Mouse (Mus musculus) B cell, adult 2 months (primary cell): ENCODE data around the gene Gabpa.

Experiments used
- DNase-seq, 2 experiments: peaks; one replicate each; pipeline ENCODE4 v3.0.0; 2022

The Gabpa gene

DNA sequence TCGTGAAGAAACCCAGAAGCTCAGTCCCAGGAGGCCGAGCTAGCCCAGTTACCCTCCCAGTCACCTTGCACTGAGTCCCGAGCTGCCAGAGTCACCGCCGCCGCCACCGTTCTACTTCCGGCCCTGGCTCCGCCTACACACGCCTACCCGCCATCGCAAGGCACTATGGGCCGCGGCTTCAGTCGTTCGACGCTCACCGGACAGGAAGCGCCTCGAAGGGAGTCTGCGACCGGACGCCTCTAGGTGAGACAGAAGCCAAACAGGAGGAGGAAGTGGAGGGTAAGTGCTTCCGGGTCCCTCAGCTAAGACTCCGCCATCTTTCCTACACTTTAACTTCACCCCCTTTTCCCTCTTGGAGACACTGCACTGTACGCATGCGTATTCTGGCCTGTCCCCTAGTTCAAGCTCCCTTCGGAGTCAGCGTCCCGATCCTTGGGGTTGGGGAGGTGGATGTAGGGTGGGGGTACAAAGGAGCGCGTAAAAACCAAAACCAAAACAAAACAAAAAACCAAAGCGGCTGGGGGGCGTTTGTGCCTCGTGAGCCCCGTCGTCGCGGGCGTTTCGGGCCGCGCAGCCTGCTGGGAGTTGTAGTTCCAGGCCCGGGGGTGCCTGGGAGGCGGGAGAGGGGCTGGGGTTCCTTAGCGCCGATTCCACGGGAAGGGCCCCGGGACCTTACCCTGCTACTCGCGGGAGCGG lies at the start of gene Gabpa:
Gene Gabpa, plus strand, starts transcription at position 181 of the 696 bp plus-strand sequence.
- peak; percentile 92 to 93 for DNase-seq

GRCm38 (mm10) chr16:84784966-84785365 lies 49.8 kb upstream of the Gabpa start:
- DNase-seq = no peak

GRCm38 (mm10) chr16:84790595-84791165 lies 44.0 kb upstream of the Gabpa start:
- no peak for DNase-seq

DNA sequence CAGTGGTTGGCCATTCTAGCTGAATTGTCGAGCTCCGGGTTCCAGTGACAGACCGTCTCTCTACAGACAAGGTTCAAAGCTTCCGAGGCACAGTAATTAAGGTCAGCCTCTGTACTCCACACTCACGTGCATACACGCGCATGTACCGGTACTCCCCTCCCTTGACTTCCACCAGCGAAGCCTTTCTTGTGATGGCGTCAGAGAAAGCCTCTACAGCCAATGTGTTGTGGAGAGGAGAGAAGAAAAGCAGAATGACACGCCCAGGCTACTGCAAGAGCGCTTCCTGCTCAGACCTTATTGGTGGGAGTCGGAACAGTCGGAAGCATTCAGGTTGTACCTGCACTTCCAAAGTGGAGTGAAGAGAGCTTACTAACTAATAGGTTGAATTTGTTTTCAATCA lies 41.3 kb upstream of the Gabpa start:
- DNase-seq = no peak

DNA sequence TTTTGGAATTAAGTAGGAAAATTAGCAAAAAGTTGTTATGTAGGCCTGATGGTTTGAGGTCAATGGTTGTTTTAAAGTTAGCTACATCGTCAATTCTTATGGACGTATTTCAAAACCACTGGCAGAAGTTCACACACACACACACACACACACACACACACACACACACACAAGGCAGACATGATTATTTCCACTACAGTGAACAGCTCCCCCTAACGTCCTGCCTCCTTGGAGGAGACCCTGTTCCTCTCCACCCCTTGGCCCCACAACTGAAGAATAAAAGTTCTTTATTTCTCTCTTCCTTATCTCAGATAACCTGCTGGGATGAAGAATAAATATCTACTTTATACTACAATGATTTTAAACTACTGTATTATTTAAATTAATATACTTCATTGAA lies 39.4 kb upstream of the Gabpa start:
- DNase-seq = no peak

DNA sequence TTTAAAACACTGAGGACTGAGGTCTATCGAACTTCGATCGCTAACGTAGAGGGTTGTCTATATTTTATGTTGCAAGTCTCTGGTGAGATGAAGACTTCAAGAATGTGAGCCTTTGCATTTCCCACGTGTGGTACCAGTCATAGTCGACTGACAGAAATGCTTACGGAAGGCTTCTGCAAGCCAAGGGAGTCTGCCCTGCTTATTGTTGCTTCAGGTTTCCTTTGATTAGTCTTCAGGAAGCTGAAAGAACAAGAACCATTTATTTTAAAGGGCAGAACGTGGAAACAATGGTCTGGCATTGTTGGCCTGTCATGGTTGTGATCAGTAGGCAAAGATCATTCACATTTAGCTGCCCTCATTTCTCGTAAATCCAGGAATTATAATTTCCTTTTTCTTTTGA lies 38.0 kb upstream of the Gabpa start:
- DNase-seq = no peak

DNA sequence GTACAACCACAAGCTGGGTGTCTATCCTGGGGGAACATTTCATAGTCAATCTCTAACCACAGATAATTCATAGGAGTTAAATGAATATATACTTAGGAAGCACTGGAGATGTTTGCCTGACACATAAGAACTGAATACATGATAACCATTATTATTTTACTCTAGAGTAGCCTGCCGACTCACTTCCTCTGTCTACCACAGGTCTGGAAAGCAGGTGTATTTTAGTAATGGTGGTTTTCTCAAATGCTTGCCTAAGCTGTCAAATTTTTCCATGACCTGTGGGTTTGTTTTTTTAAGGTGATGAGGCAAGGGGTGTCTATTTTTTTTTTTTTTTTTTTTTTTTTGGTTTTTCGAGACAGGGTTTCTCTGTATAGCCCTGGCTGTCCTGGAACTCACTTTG lies 34.7 kb upstream of the Gabpa start:
- no peak for DNase-seq

DNA sequence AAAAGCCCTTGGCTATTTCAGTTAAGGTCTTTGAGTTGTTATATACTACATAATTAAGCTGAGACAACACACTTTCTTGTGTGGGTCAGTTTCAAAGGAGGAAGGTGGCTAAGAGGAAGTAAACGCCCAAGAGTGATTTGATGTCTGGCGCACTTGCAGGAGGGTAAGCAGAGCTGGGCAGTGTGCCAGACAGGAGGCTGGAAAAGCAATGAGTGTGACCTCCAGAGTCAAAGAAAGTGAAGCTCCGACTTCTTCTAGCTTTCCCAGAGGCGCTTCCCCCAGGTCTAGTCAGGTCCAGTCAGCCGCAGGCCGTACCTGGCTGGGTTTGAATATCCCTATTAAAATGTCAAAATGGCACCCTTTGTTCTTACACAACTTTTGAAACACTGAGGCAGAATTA lies 32.5 kb upstream of the Gabpa start:
- DNase-seq = peak; percentile 4 to 6

GRCm38 (mm10) chr16:84804866-84805265 lies 29.9 kb upstream of the Gabpa start:
- no peak for DNase-seq

DNA sequence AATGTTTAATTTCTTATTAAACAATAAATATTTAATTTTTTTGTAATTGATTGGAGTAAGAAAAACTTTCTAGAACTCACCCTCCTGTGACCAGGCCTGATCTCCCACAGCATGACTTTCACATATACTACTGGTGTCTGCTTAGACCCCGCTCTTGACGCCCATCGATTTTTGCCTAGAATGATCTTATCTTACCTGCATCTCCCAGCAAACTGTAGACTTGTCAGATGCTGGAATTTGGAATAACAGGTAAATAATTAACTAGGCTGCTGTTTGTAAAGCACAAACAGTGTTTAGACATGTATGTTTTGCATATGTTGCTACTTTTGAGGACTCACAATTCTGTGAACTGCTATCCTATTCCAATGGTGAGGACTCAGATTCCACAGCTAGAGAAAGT lies 28.6 kb upstream of the Gabpa start:
- DNase-seq = no peak

DNA sequence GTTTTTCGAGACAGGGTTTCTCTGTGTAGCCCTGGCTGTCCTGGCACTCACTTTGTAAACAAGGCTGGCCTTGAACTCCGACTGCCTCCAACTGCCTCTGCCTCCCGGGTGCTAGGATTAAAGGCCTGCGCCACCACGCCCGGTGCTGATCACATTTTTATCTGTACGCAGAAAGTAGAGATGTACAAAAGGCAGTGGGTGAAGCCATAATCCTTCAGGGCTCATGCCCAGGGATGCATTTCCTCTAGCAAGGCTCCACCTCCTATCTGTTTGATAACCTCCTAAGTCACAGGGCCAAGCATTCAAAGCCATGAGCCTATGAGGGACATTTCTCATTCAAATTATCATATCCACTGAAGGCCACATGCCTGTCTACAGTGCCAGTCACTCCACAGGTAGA lies 26.9 kb upstream of the Gabpa start:
- DNase-seq = no peak

- DNase-seq = no peak
These were observed 24.5 kb upstream of the Gabpa start for GRCm38 (mm10) chr16:84810254-84810653.

DNA sequence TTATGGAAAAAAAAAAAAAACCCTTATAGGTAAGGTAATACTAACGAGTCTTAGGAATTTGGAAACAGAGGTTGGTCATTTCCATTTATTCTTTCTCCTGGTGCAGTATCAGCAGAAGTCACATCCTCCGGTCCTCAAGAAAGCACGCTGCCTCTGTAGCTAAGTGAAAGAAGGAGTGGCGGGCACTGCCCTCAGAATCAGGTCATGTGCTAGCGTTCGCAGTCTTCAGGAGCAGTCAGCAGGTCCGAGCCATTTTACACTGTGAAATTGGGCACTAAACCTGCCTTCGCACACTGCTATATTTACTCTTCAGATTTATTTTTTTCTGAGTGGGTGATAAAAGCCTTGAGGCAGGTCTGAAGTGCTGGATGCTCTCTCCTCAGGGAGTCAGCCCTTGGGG lies 20.9 kb upstream of the Gabpa start:
- no peak for DNase-seq

GRCm38 (mm10) chr16:84814511-84814910 lies 20.2 kb upstream of the Gabpa start:
- DNase-seq = no peak

GRCm38 (mm10) chr16:84817423-84817822 lies 17.3 kb upstream of the Gabpa start:
- peak; percentile 52 to 60 for DNase-seq

- DNase-seq = no peak
These were observed 9.7 kb upstream of the Gabpa start for GRCm38 (mm10) chr16:84825009-84825408.

DNA sequence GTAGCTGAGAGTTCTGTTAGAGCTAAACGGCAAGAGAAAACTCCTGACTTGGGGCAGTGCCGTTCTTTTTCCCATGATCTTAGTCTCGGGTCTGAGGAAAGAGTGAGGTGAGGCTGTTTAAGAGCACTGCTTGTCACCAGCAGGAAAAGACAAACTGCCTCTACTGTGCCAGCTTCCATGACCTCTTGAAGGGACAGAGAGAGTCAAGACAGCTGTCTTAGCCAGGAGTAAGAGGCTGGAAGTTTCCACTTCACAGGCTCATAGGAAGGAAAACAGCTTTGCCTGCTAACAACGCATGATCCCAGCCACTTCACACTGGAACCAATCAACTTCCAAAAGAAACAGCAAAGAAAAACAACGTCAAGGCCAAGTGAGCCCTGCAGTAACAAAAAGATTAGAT lies 3.0 kb upstream of the Gabpa start:
- no peak for DNase-seq

DNA sequence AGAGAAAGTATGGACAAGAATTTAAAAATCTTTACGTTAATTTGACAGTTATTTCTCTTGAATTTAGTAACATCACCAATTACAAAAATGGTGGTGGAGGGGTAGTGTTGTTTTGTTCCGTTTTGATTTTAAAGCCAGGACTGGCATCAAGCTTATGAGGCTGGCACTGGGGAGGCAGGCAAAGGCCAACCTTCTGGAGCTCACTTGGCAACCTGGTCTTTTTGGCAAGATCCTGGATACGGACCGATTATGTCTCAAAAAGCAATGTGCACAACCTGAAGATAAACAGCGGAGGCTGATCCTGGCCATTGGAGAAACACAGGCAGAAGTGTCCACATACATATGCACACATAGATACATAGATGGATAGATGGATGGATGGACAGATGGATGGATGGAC lies 2.0 kb upstream of the Gabpa start:
- no peak for DNase-seq

DNA sequence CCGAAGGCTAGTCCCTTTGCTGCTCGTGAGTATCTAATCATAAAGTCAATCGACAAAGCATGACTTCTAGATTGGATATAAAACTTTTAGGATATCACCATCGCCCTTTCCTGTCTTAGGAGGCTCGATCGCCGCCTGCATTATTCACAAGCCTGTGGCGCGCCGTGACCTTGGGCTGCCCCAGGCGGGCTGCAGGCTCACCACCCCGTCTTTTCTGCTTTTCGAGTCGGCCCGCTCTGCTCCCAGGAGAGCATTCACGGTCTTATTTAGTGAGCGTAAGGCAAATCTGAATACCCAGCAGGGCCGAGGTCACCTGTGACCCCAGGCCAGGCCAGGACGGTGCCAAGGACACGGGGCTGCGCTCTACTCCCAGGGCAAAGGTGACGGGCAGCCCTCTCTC lies 381 bp upstream of the Gabpa start:
- DNase-seq = no peak

DNA sequence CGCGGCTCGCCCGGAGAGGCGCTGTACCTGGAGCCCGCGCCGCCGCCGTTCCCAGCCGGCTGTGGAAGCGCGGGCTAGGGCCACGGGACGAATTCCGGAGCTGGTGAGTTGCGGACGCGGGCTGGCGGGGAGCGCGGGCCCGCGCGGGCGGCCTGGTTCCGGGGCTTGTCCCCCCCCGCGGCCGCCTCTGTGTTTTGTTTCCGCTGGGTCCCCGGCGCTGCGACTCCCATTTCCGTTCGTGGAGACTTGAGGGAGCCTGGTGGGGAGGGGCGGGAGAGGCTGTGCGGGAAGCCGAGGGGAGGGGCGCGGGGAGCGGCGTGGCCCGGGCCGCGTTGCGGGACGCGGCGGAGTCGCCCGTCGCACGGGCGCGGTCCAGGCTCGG lies 707 bp downstream of the Gabpa start, which contains the start of gene Atp5j:
Gene Atp5j, minus strand, starts transcription at position 185 of the 382 bp plus-strand sequence.
- no peak for DNase-seq

DNA sequence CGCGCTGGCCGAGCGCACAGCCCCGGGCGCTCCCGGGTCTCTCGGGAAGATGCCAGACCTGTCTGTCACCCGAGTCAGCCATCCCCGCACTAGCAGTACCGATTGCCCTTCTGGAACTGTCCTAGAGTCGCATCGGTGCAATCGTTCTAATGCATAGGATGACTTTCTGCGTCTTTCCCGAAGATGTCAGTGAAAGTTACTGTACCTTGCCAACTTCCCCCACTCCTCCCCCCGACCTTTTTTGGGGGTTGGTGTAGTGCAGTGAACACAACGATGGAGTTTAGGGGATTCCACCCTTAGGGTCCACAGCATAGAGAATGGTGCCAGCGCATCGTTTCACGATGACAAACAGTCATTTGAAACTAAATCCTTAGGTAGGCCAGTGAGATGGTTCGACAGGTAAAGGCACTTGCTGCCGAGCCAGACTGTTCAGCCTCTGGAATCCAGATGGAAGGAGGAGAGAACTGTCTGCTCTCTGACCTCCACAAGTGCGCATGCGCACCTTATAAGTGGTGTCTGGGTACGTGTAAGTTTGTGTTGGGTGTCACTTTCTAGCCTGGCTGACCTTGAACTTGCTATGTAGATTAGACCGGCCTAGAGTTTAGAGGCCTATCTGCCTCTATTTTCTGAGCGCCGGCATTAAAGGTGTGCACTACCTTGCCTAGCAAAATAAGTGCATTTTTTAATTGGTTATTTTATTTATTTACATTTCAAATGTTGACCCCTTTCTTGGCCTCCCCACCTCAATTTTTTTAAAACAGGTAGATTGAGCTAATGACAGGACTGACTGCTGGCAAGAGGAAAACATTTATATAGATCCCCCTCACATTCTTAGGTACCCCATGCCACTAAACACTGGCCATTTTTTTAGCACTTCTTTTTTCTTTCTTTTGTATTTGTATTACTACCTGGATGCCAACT lies 1.4 kb downstream of the Gabpa start:
- DNase-seq = peak; percentile 50 to 54

- DNase-seq = no peak
These were observed 3.9 kb downstream of the Gabpa start for GRCm38 (mm10) chr16:84838576-84838975.

GRCm38 (mm10) chr16:84853492-84853891 lies 18.8 kb downstream of the Gabpa start:
- no peak for DNase-seq

- no peak for DNase-seq
These were observed 29.9 kb downstream of the Gabpa start for GRCm38 (mm10) chr16:84864656-84865055.
